Mouse (Mus musculus) granulocyte monocyte progenitor cell, adult 5-6 weeks (primary cell): ENCODE measurements around the gene Pkd1. TPM values are rescaled to one million over a fixed set of nuclear protein-coding genes. Genes with fewer than 3 reads are reported as not detected.
A peak's percentile ranks its signal among the peaks of the same experiment; 100 is the strongest.

Experiments used
- ATAC-seq: replicated peaks from 2 replicates; pipeline ENCODE4 v1.8.0; 2016; ENCODE audit warnings: mild to moderate bottlenecking, moderate TSS enrichment, inconsistent platforms; ENCODE audit not compliant: poor library complexity, severe bottlenecking
- total RNA-seq, 2 experiments: library from RNA; stranded (forward) in 1 of 2; stranded (reverse) in 1 of 2; fragments of 200-712, 200-1000 nt in 1 of 2; fragments of >200 nt in 1 of 2; fragmentation: Nextera tagmentation in 1 of 2; gene quantifications; 2 replicates each; pipeline ENCODE4 v1.2.3; 2014 to 2017

Pkd1 gene
- total RNA-seq (2014; fragmentation: Nextera tagmentation), result 18.9 and 19.0 TPM in 2 replicates
- total RNA-seq (2017), result 5.9 and 9.1 TPM in 2 replicates

- peak; percentile 94 for ATAC-seq
Observed at GRCm38 (mm10) chr17:24549618-24550415, at the start of gene Pkd1. Gene Pkd1, plus strand, starts transcription at chr17:24549834.

- ATAC-seq, result peak; percentile 36; the same call in 1 of the 2 replicates
Observed at GRCm38 (mm10) chr17:24502208-24502607, 47.4 kb upstream of the Pkd1 start.

DNA sequence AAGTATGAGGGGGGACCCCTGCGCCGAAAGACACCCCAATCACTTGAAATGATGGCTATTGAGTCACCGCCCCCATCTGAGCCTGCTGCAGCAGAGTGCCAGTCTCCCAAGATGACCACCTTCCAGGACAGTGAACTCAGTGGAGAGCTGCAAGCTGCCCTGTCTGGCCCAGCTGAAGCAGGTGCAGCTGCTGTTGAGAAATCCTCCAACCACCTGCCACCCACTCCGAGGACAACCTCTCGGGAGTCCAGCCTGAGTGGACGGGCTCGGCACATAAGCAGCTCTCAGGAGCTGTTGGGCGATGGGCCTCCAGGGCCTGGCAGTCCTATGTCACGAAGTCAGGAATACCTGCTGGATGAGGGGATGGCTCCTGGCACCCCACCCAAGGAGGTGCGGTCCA, 45.5 kb upstream of the Pkd1 start:
- no peak for ATAC-seq

DNA sequence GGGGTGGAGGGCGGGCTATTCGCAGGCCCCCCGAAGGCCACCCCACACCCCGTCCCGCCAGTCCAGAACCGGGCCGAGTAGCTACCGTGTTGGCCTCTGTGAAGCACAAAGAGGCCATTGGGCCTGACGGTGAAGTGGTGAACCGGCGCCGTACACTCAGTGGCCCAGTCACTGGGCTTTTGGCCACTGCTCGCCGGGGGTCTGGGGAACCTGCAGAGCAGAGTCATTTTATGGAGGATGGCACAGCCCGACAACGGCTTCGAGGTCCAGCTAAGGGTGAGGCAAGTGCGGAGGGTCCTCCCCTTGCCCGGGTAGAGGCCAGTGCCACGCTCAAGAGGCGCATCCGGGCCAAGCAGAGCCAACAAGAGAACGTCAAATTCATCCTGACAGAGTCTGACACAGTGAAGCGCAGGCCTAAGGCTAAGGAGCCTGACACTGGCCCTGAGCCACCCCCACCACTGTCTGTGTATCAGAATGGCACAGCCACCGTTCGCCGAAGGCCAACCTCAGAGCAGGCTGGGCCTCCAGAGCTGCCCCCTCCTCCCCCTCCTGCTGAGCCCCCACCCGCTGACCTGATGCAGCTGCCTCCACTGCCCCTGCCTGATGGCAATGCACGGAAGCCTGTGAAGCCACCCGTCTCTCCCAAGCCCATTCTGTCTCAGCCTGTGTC, 44.2 kb upstream of the Pkd1 start:
- no peak for ATAC-seq

DNA sequence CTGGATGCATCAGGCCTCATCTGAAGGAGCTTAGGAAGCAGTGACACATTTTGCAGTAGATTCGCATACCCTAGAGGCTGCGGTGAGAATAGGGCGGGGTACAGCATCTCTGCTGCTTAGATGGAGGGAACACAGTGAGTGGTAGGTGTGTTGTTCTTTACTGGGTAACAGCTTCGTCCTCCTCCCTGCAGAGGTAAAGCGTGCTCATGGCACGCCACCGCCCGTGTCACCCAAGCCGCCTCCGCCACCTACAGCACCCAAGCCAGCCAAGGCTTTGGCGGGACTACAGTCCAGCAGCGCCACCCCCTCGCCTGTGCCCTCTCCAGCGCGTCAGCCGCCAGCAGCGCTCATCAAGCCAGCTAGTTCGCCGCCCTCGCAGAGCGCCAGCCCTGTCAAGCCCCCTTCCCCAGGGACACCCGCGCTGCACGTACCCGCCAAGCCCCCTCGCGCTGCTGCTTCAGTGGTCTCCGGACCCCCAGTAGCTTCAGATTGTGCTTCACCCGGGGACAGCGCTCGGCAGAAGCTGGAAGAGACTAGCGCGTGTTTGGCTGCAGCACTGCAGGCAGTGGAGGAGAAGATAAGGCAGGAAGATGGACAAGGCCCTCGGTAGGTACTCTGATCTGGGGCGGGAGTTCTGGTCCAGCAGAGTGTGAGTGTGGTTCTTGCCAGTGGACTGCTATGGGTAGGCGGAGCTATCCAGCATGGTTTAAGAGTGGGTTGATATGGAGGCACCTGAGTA, 43.1 kb upstream of the Pkd1 start:
- ATAC-seq, result 0 out of 2 replicates have a peak, but pooled peaks have one; percentile 9

- no peak for ATAC-seq
Observed at GRCm38 (mm10) chr17:24507129-24507664, 42.4 kb upstream of the Pkd1 start.

- no peak for ATAC-seq
Observed at GRCm38 (mm10) chr17:24507806-24508460, 41.7 kb upstream of the Pkd1 start.

GRCm38 (mm10) chr17:24513609-24514008, 36.0 kb upstream of the Pkd1 start:
- ATAC-seq, result peak; percentile 63

DNA sequence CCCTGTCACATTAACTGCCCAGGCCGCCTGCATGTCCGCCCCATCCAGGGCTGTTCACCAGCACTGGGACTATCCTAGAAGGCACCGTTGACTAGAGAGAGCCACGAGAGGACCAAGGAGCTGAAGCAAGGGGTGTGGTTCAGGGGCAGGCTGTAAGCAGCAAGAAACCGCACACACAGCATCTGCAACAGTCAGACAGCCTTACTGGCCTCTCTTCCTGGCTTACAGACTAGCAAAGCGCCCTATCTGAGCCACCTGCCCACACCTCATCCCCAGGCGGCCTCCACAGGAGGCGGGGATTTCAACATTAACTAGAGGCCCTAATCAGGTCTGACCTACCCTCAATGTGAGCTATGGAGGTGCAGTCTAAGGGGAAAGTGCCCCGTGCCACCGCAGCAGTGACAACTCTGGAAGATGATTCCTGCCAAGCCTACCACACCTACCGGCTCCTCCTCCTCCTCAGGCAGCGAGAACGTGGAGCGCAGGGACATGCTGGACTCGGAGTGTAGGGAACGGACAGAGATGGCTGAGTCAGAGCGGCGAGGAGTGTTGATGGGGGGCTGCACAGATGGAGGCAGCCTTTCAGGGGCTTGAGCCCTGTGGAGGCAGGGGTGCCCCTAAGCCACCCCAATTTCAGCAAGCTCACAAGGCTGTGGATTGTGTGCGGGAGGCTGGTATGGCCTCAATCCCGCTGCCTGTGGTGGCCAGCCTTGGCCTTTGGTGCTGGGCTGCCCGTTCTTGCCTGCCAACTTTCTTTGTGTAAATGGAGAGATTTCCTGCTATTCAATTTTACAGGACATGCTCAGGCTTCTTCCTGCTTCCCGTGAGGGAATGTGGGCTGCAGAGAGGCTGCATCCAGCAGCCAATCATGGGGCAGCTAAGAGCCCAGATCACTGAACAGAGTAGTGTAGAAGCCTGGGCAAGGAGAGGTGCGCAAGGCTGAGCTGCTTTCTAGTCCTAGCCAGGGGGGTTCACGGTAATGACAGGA, 35.1 kb upstream of the Pkd1 start:
- no peak for ATAC-seq

GRCm38 (mm10) chr17:24520450-24520849, 29.2 kb upstream of the Pkd1 start:
- no peak for ATAC-seq

DNA sequence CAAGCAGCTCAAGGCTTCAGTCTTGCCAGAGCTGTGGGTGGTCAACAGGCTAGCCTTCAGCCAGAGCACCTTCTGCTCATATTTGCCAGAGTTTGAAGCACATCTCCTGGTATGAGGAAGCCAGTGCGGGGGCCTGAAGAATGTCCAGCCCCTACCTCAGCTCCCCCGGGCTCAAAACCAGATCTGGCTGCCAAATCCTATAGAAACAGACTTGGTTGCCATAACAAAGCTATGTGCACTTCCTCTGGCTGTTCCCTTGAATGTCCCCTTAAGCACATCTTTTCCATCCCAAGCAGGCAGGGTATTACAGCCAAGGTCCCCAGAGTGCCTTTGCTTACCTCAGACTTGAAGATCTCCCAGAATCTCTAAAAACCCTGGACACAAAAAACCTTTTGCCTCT, 24.9 kb upstream of the Pkd1 start:
- no peak for ATAC-seq

GRCm38 (mm10) chr17:24527315-24527714, 22.3 kb upstream of the Pkd1 start:
- no peak for ATAC-seq

GRCm38 (mm10) chr17:24527723-24528559, 21.7 kb upstream of the Pkd1 start, which contains the start of gene Traf7:
Gene Traf7, minus strand, starts transcription at chr17:24527938.
- ATAC-seq, result peak; percentile 84

DNA sequence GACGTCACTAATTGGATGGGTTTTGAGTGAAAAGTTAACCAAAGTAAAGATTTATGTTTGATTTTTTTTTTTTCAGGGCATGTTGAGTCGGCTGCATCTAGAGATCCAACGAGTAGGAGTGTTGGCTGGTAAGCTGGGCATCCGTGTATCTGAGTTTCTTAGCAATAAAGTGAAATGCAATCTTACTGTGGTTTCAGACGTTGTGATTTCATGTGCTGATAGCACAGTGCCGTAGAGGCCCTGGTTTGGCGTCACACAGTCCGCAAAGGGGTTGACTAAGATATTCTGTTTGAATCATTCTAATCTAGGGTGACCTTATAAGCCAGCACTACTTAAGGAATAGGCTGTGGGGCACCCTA, 21.1 kb upstream of the Pkd1 start:
- ATAC-seq, result no peak

GRCm38 (mm10) chr17:24529007-24529451, 20.6 kb upstream of the Pkd1 start:
- ATAC-seq, result peak; percentile 6; the same call in 1 of the 2 replicates

DNA sequence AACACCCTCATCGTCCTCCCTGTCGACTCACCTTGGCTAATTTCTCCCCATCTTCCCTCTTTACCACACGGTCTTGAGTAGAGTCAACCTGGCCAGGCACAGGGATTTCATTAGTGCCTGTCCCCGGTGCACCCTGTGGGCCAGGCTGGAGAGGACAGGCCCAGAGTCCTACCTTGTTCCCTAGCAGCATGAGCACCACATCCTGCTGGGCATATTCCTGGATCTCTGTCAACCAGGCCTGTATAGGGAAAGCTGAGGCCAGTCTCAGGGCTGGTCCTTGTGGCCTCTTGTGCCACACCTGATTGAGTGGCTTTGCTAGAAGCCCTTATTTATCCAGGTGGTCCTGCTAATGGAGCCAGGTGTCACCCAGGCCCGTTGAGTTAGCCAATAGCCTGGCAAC, 19.8 kb upstream of the Pkd1 start:
- ATAC-seq, result no peak

GRCm38 (mm10) chr17:24530361-24531050, 19.1 kb upstream of the Pkd1 start:
- no peak for ATAC-seq
